Mouse (Mus musculus) spleen, adult 12 weeks (tissue): ENCODE data around the gene Olfr666.
"Not testable (repeated sequence)": the region's sequence is repeated elsewhere in the genome, so short reads cannot be mapped to it uniquely, and the experiment has no call there.

ENCODE experiments used
- DNase-seq: peaks from one replicate; pipeline ENCODE4 v3.0.0; 2022; ENCODE audit warnings: low spot score

Olfr666 gene

GRCm38 (mm10) chr7:104895852-104896251 is at the start of gene Olfr666:
Gene Olfr666 (minus strand): TSS chr7:104895952.
- no peak for DNase-seq

- no peak for DNase-seq
Measured at GRCm38 (mm10) chr7:104933940-104934339, 38.2 kb upstream of the Olfr666 start, which contains the start of gene Olfr669. Gene Olfr669 (plus strand): TSS chr7:104934240.

- DNase-seq = no peak
Measured at GRCm38 (mm10) chr7:104927957-104928356, 32.2 kb upstream of the Olfr666 start, which contains the start of gene Olfr668. Gene Olfr668 (minus strand): TSS chr7:104928057.

GRCm38 (mm10) chr7:104921382-104921781 is 25.6 kb upstream of the Olfr666 start, which contains the start of gene Olfr667:
Gene Olfr667 (minus strand): TSS chr7:104921482.
- DNase-seq = no peak

- DNase-seq = no peak
Measured at GRCm38 (mm10) chr7:104877731-104878130, 18.0 kb downstream of the Olfr666 start, which contains the start of gene Olfr665. Gene Olfr665 (plus strand): TSS chr7:104878031.

GRCm38 (mm10) chr7:104861381-104861780 is 34.4 kb downstream of the Olfr666 start:
- DNase-seq = no peak

GRCm38 (mm10) chr7:104857683-104858082 is 38.1 kb downstream of the Olfr666 start:
- DNase-seq = no peak

- DNase-seq = not testable (repeated sequence)
Measured at GRCm38 (mm10) chr7:104856709-104857108, 39.0 kb downstream of the Olfr666 start, which contains the start of gene Usp17la. Gene Usp17la (plus strand): TSS chr7:104857009.

- no peak for DNase-seq
Measured at GRCm38 (mm10) chr7:104855248-104855750, 40.5 kb downstream of the Olfr666 start.

GRCm38 (mm10) chr7:104851546-104851945 is 44.2 kb downstream of the Olfr666 start:
- DNase-seq = not testable (repeated sequence)

GRCm38 (mm10) chr7:104843731-104844287 is 51.9 kb downstream of the Olfr666 start:
- DNase-seq = no peak

- DNase-seq = no peak
Measured at GRCm38 (mm10) chr7:104842503-104842902, 53.2 kb downstream of the Olfr666 start, which contains the start of gene Usp17lb. Gene Usp17lb (minus strand): TSS chr7:104842603.
